Mouse (Mus musculus) ovary, postnatal 14 days (tissue): Measurements from ENCODE around the gene Gprin3.
"Not testable (repeated sequence)": the region's sequence is repeated elsewhere in the genome, so short reads cannot be mapped to it uniquely, and the experiment has no call there.

ENCODE experiments used
- DNase-seq: peaks from one replicate; pipeline ENCODE4 v3.0.0; 2022; ENCODE audit warnings: low spot score

The Gprin3 gene

DNA sequence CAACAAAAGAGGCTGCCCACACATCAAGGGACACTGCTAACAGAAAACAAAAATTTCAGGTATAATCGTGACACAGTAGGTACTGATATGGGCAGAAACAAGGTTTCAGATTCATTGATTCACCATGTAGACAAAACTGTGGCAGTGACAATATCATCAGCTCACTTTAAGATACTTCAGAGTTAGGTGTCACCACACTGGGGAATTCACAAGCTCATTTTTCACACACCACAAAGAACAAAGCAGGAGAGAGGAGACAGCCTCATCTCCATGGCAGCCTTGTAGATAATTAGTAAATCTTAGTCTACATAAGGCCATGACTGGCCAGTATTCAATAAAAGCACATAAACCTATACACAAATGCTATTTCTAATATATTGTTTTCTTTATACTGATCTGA, 77.4 kb downstream of the Gprin3 start:
- DNase-seq: no peak

DNA sequence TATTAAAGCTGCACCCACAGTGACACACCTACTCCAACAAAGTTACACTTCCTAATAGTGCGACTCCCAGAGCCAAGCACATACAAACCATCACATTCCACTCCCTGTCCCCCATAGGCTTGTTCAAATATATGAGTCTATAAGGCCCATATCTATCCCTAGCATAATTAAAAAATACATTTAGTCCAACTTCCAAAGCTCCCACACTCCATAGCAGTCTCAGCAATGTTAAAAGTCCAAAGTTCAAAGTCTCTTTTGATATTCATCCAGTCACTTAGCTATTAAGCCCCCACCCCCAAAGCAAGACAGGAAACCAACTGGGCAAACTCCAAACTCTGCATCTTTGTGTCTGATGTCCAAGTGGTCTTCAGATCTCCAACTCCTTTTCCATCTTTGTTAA, 84.9 kb downstream of the Gprin3 start:
- no peak for DNase-seq

DNA sequence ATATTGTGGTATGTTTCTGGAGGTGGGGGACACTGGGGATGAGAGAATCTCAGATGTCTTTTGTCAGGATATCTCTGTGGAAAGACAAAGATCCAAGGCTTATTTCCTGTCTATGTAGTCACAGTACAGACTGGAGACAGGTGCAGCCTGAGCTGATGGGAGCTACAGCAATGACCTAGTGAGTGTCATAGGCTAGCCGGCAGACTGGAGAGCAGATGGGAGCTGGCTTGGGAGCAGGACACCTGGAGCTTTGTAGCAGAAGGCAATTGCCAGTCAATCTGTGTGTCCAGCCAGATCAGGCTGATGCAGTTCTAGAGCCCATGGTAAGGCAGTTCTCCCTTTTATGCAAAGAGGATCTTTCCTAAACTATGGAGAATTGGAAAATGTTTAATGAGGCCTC, 97.8 kb downstream of the Gprin3 start:
- no peak for DNase-seq

DNA sequence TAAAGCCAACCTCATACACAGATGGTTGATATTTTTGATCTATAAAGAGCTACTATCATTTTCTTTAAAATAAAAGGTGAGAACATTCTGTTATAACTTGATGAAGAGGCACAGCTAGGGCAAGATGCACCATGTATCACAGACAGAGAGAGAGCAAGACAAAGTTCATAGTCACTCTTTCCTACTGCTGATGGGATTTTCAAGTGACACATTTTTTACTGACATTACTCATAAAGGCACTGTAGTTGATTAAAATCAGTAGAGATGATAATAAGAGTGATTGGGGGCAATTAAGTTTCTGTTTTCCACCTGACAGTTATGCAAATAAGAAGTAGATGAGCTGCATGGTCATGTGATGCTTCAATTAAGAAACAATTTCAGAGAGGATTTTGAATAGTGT, 110.2 kb downstream of the Gprin3 start:
- no peak for DNase-seq

DNA sequence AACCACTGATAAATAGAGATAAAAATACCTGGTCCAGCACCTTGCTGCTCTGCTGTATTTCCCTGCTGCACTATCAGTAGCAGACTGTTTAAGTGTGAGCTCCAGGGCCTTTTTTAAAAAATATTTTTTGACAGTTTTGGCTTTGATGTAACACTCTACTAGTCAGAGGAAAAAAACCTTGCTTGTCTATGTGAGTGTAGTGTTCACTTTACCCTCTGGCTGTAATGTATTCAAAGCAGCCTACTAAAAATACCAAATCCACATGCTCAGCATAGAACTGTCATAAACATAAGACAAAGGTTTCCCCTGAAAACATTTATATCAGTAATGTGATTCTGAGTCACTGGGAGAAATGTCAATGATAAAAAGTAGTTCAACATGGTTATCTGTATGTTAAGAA, 111.0 kb downstream of the Gprin3 start:
- DNase-seq: no peak

DNA sequence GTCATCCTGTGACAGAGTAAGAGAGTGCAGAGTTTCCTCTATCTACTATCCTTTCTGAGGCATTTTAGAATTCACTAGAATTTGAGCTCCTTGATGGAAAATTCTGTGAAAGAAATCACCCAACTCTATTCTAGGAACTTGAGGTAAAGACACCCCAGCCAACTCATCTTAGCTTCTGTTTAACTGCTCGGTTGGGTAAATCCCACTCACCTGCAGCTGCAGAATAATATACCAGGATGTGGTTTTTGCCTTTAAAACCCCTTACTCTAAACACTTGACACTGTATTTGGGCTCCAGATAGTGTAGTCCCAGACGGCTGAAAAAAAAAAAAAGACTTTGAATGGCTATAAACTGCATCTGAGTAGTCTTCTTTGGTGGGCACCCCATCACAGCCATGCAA, 112.9 kb downstream of the Gprin3 start:
- DNase-seq: no peak

DNA sequence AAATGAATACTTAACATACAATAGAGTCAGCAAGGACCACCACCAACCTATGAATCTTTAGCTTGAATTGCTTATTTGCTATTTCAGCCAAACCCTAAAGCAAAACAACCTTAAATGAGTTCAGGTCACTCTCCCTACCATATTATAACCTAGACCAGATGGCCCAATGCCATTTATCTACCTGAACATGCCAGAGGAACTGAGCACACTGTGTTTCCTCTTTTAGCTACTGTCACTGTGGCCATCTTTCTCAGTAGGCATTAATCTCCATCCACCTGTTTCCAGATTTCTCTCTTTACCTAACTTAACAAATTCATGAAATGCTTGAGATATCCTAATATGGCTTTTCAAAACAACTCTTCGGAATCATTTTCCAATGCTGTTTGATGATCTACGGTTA, 114.9 kb downstream of the Gprin3 start:
- DNase-seq: no peak

DNA sequence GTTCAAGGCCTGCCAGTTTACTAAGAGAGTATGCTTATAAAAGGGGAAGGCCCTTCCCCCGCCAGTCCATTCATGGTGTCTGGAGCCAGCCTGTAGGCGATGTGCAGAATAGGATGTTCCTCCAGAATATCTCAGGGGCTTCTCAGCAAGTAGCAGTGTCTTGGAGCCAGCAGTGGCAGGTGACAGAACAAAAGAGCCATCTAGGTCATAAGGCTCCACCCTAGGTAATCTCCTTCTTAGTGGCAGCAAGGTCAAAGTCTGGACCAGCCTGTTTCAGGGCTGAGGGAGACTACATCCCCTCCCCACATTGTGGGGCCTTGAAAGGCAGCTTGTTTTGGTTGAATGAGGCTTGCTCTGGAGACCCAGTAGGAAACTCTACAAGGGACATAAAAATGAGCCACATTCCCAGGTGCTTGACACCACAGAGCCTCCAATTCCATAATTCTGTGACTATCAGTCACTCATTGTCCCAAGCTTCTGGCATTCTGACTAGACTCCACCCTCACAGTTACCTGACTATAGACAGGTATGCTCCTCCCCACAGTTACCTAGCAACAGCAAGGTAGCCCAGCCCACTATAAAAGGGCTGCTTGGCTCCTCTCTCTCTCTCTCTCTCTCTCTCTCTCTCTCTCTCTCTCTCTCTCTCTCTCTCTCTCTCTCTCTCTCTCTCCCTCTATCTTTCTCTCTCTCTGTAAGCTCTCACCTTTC, 121.7 kb downstream of the Gprin3 start:
- not testable (repeated sequence) for DNase-seq

DNA sequence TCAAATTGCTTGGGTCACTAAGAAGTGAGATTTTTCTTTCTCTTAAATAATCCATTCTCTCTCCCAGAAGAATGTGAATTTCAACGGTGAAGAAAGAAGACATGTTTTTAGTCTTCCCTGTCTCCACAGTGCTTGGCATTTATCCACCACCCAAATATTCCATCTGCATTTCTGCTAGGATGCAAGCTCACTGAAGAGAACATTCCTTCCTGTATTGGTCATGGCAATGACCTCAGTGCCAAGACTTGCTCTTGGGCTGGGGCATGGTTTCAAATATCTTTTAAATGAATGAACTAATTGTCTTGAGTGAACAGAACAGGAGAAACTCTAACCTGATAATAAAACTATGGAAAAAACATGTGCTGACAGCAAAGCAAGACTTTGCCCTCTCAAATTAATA, 123.1 kb downstream of the Gprin3 start:
- DNase-seq: no peak
